Mouse (Mus musculus) liver, embryonic 14.5 days (tissue): ENCODE measurements at regions not wholly inside any gene's neighbourhood (a gene's known extent, or its start where the extent isn't known, plus 50 kb on each side); places are given as distances from the start of the nearest gene placed in this dataset.

Experiments
- ATAC-seq: fragments of 200-750 bp; cut with Nextera tagmentation; 2 replicates; pipeline ENCODE4 v1.8.0; 2017; ENCODE audit warnings: moderate number of reproducible peaks, mild to moderate bottlenecking, moderate library complexity; ENCODE audit not compliant: insufficient read depth
- DNase-seq, 3 experiments: peaks; one replicate each; pipeline ENCODE4 v3.0.0-alpha.2; 2012 to 2013; ENCODE audit warnings: low read depth in 3 of 3, low spot score in 3 of 3
- H3K27ac ChIP-seq: fragments of 300-500 bp; sonication (generic); 2 replicates; pipeline ENCODE4 v1.5.1; 2014; ENCODE audit warnings: moderate library complexity, mild to moderate bottlenecking, control low read depth, inconsistent platforms
- H3K27me3 ChIP-seq: fragments of 300-500 bp; sonication (generic); 2 replicates; pipeline ENCODE4 v1.6.1; 2014; ENCODE audit warnings: mild to moderate bottlenecking, low read length, moderate library complexity; ENCODE audit not compliant: control insufficient read depth, insufficient read depth
- H3K36me3 ChIP-seq: fragments of 300-500 bp; sonication (generic); replicated peaks from 2 replicates; pipeline ENCODE4 v1.6.1; 2014; ENCODE audit warnings: low read depth; ENCODE audit not compliant: control insufficient read depth, insufficient read depth
- H3K4me1 ChIP-seq, 2 experiments: fragments of 200-500 bp in 1 of 2; fragments of 300-500 bp in 1 of 2; sonication (generic) in 1 of 2; replicated peaks; 2 replicates each; pipeline ENCODE4 v1.6.1; 2012 to 2014; ENCODE audit warnings: antibody characterized with exemption in 1 of 2, inconsistent platforms in 1 of 2, low read length in 1 of 2; ENCODE audit not compliant: control insufficient read depth in 2 of 2, insufficient read depth in 2 of 2
- H3K4me2 ChIP-seq: fragments of 300-500 bp; sonication (generic); 2 replicates; pipeline ENCODE4 v1.6.1; 2014; ENCODE audit warnings: low read depth, mild to moderate bottlenecking, control low read depth, moderate library complexity
- H3K4me3 ChIP-seq, 2 experiments: fragments of 200-500 bp in 1 of 2; fragments of 300-500 bp in 1 of 2; sonication (generic) in 1 of 2; 2 replicates each; pipeline ENCODE4 v1.5.1; 2012 to 2014; ENCODE audit warnings: low read depth in 2 of 2, low read length in 2 of 2, mild to moderate bottlenecking in 2 of 2, control low read depth in 1 of 2, inconsistent platforms in 1 of 2, moderate library complexity in 1 of 2; ENCODE audit not compliant: insufficient read depth in 1 of 2
- H3K9ac ChIP-seq: fragments of 300-500 bp; sonication (generic); replicated peaks from 2 replicates; pipeline ENCODE4 v1.6.1; 2014; ENCODE audit warnings: mild to moderate bottlenecking, control low read depth, moderate library complexity
- H3K9me3 ChIP-seq: fragments of 300-500 bp; sonication (generic); 2 replicates; pipeline ENCODE4 v1.6.1; 2016; ENCODE audit warnings: low read length, mixed read lengths; ENCODE audit not compliant: control insufficient read depth
- CTCF ChIP-seq: IDR thresholded peaks from 2 replicates; pipeline ENCODE4 v1.5.1; 2016; ENCODE audit warnings: antibody characterized with exemption, low read depth, control low read depth
- EP300 ChIP-seq: IDR thresholded peaks from 2 replicates; pipeline ENCODE4 v1.6.1; 2016; ENCODE audit warnings: antibody characterized with exemption, low read depth
- WGBS: fragments of 180-500 bp; shearing (Covaris S2); extraction: QIAGEN DNeasy Blood & Tissue Kit; methylation state at CpG from one replicate; pipeline ENCODE4 v1.1.7; 2014; ENCODE audit not compliant: insufficient replicate concordance; 5-methylcytosine and 5-hydroxymethylcytosine counted together

DNA sequence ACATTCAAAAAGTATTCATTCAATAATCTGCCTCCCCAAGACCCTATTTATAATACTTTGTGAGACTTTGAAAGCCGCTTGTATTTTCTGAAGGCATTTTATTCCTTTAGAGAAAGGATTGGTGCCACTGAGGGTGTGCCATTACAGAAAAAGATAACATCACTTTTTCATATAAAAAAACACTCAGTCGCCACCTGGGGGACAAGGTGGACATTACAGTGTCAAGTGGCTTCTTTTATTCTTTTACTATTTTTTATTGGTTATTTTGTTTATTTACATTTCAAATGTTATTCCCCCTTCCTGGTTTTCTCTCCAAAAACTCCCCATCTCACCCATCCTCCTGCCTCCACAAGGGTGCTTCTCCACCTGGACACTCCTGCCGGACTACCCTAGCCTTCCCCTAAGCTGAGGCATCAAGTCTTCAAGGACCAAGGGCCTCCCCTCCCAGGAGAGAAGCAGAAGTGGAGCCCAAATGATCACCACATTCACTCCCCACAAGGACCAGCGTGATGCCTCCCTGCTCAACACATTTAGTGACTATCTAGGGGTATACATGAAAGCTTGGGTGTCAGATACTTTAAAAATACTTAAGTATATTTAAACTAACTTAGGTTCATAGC lies 525.5 kb upstream of the Gpc5 start:
- Histone ChIP-seq H3K27me3 (no peaks in the 10 kb centered on the region), H3K27ac (no peak overlapping the region), H3K4me1 (no peaks in the 10 kb centered on the region), H3K9me3 (no peaks in the 10 kb centered on the region), H3K9ac (no peak overlapping the region), H3K36me3 (no peaks in the 10 kb centered on the region), H3K4me2 (no peak overlapping the region), H3K4me3 (no peak overlapping the region)
- no peak for TF ChIP-seq EP300
- no peak for TF ChIP-seq CTCF
- DNase-seq (no peak), ATAC-seq (no peak)
- 34% methylated on average over 4 of the region's 4 CpGs for WGBS

DNA sequence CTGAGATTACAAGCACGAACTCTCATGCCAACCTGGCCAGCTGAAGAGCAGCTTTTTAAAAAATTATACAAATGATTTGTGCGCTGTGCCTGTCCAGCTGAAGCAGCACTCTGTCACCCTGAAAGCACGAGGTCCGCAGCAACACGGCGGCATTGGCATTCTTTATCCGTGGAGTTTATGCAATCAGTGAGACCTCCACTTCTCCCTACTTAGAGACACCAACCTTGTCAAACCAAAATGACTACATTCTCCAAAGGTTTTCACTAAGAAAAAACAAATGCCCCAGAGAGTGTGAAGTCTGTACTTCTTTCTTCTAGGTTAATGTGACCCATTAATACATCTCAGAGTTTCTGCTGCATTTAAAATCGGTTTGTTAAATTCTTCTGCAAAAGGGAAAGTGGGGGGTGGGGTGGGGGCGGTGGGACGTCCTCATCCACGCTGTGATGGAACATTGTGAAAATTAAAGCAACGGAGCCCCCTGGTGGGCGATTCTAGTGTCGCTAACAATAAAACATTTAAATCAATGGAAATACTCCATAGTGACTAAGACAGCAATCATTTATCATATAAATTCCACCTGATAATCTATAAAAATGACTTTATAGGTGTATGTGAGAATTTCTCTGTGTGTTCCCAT lies 524.2 kb upstream of the Gpc5 start:
- TF ChIP-seq EP300 (no peak), CTCF (no peak)
- Histone ChIP-seq H3K4me2 (no peak overlapping the region), H3K9me3 (no peaks in the 10 kb centered on the region), H3K9ac (no peak overlapping the region), H3K36me3 (no peaks in the 10 kb centered on the region), H3K27ac (no peak overlapping the region), H3K27me3 (no peaks in the 10 kb centered on the region), H3K4me3 (no peak overlapping the region), H3K4me1 (no peaks in the 10 kb centered on the region)
- ATAC-seq (no peak), DNase-seq (peak in 1 of 3 experiments; percentile 1)
- WGBS: 21% methylated on average over 14 of the region's 14 CpGs

DNA sequence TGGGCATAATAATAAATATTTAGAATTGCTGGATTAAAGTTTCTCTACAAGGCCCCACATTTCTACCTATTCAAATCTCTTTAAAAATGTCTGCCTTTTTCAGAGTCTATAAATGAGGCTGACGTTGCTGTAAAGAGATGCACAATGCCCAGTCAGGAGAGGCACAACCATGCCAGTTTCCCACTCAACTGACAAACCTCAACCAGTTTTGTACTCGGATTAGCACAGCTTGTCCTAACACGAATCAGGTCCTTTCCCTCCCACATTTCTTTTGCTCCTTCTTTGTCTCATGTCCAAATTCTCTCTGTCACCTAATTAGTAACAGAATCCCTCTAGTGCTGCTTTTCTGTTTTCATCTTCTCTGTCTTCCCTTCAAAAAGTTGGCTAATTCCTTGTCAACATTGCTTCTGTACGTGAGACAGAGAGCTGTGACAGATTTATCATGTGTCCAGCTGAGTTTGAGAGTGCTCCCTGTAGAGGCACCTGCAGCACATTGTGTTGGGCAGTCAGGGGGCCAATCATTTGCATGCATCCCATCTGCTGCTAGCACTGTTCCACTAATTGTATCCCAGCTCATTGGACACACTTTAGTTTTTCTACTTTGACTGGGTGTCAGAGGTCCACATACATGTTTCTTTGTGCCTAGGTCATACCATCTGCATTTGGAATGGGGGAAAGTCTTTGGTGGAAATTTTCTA lies 504.5 kb upstream of the Gpc5 start:
- ATAC-seq (no peak), DNase-seq (no peak)
- Histone ChIP-seq H3K4me1 (no peaks in the 10 kb centered on the region), H3K9ac (no peak overlapping the region), H3K27ac (no peak overlapping the region), H3K9me3 (no peaks in the 10 kb centered on the region), H3K4me2 (no peak overlapping the region), H3K36me3 (no peaks in the 10 kb centered on the region), H3K4me3 (no peak overlapping the region), H3K27me3 (no peaks in the 10 kb centered on the region)
- 43% methylated on average over 4 of the region's 4 CpGs for WGBS
- TF ChIP-seq EP300: no peak

DNA sequence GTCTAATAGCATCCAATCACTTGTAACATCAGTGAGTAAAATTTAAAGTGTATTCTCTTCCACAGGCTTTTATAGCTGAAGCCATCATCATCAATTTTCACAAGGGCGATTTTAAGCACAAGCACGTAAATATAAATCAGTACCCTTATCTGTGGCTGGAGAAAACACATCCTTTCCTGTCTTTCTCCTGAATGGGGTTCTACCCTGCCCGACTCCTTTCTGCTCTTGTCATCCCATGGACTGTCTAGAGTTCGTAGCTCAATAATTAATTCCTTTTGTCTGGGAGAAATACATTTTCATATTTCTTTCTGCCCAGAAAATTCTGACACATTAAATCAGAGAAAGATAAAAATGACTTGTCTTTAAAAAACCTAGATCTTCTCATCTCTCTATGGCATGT lies 482.7 kb upstream of the Gpc5 start:
- no peak overlapping the region for H3K27ac ChIP-seq
- DNase-seq (no peak), ATAC-seq (no peak)
- H3K4me1 ChIP-seq: no peaks in the 10 kb centered on the region
- H3K4me2 ChIP-seq: no peak overlapping the region
- no peaks in the 10 kb centered on the region for H3K27me3 ChIP-seq
- WGBS: 49% methylated on average over 4 of the region's 4 CpGs
- H3K36me3 ChIP-seq: no peaks in the 10 kb centered on the region
- no peak overlapping the region for H3K9ac ChIP-seq
- no peak overlapping the region for H3K4me3 ChIP-seq
- no peaks in the 10 kb centered on the region for H3K9me3 ChIP-seq
- TF ChIP-seq EP300: no peak
- no peak for TF ChIP-seq CTCF

- no peak for DNase-seq
- H3K27me3 ChIP-seq: no peaks in the 10 kb centered on the region
- H3K9me3 ChIP-seq: no peaks in the 10 kb centered on the region
- H3K4me1 ChIP-seq: no peaks in the 10 kb centered on the region
- H3K4me2 ChIP-seq: no peak overlapping the region
- no peak overlapping the region for H3K9ac ChIP-seq
- H3K4me3 ChIP-seq: no peak overlapping the region
- no peak for ATAC-seq
- no peaks in the 10 kb centered on the region for H3K36me3 ChIP-seq
- H3K27ac ChIP-seq: no peak overlapping the region
- WGBS: 8% methylated on average over 1 of the region's 1 CpGs
- TF ChIP-seq CTCF: no peak
- TF ChIP-seq EP300: no peak
These were observed 479.6 kb upstream of the Gpc5 start for GRCm38 (mm10) chr14:114612400-114612799.
